Mouse (Mus musculus): Measurements from ENCODE around the gene Cga. TPM values are rescaled to one million over a fixed set of nuclear protein-coding genes. Genes with fewer than 3 reads are reported as not detected.
"Not testable (repeated sequence)": the region's sequence is repeated elsewhere in the genome, so short reads cannot be mapped to it uniquely, and the experiment has no call there.

Cga gene
- polyA plus RNA-seq, 1 experiment from 2014 or later = not detected

- no peaks in the 10 kb centered on the region for H3K27me3 ChIP-seq (ENCODE audit: control insufficient read depth, insufficient read depth, low read length)
- no peak for ATAC-seq (replicated peaks; ENCODE audit: insufficient number of reproducible peaks, low FRiP score, low TSS enrichment)
- no peaks in the 10 kb centered on the region for H3K36me3 ChIP-seq (ENCODE audit: control insufficient read depth, insufficient read depth, low read length)
- no peak overlapping the region for H3K9ac ChIP-seq (ENCODE audit: low read depth, low read length)
- H3K4me1 ChIP-seq (ENCODE audit: control insufficient read depth, insufficient read depth, low read length) = no peaks in the 10 kb centered on the region
- H3K9me3 ChIP-seq (replicated peaks; ENCODE audit: control insufficient read depth, low read length) = no peaks in the 10 kb centered on the region
- H3K27ac ChIP-seq (ENCODE audit: low read depth, low read length) = no peak overlapping the region
- H3K4me3 ChIP-seq (ENCODE audit: low read depth, low read length) = no peak overlapping the region
- 63% methylated on average over 6 of the region's 6 CpGs for WGBS (ENCODE audit: insufficient replicate concordance)
- no peak overlapping the region for H3K4me2 ChIP-seq
Observed at GRCm38 (mm10) chr4:34922177-34922870, 28.7 kb downstream of the Cga start.

GRCm38 (mm10) chr4:34928386-34928785 is 34.8 kb downstream of the Cga start:
- whole genome bisulfite sequencing (ENCODE audit: insufficient replicate concordance) = 63% methylated on average over 7 of the region's 7 CpGs
- not testable (repeated sequence) for H3K4me1 ChIP-seq (ENCODE audit: control insufficient read depth, insufficient read depth, low read length); H3K9me3 ChIP-seq (replicated peaks; ENCODE audit: control insufficient read depth, low read length); H3K36me3 ChIP-seq (ENCODE audit: control insufficient read depth, insufficient read depth, low read length); H3K27me3 ChIP-seq (ENCODE audit: control insufficient read depth, insufficient read depth, low read length); H3K27ac ChIP-seq (ENCODE audit: low read depth, low read length); H3K9ac ChIP-seq (ENCODE audit: low read depth, low read length); ATAC-seq (replicated peaks; ENCODE audit: insufficient number of reproducible peaks, low FRiP score, low TSS enrichment); H3K4me2 ChIP-seq; H3K4me3 ChIP-seq (ENCODE audit: low read depth, low read length)

GRCm38 (mm10) chr4:34941046-34941445 is 47.5 kb downstream of the Cga start:
- H3K36me3 ChIP-seq (ENCODE audit: control insufficient read depth, insufficient read depth, low read length) = no peaks in the 10 kb centered on the region
- no peaks in the 10 kb centered on the region for H3K4me1 ChIP-seq (ENCODE audit: control insufficient read depth, insufficient read depth, low read length)
- H3K27ac ChIP-seq (ENCODE audit: low read depth, low read length) = no peak overlapping the region
- no peak for ATAC-seq (replicated peaks; ENCODE audit: insufficient number of reproducible peaks, low FRiP score, low TSS enrichment)
- no peak overlapping the region for H3K9ac ChIP-seq (ENCODE audit: low read depth, low read length)
- WGBS (ENCODE audit: insufficient replicate concordance) = 89% methylated on average over 25 of the region's 25 CpGs
- H3K4me3 ChIP-seq (ENCODE audit: low read depth, low read length) = no peak overlapping the region
- no peaks in the 10 kb centered on the region for H3K27me3 ChIP-seq (ENCODE audit: control insufficient read depth, insufficient read depth, low read length)
- no peaks in the 10 kb centered on the region for H3K9me3 ChIP-seq (replicated peaks; ENCODE audit: control insufficient read depth, low read length)
- H3K4me2 ChIP-seq = no peak overlapping the region

GRCm38 (mm10) chr4:34947181-34947580 is 53.6 kb downstream of the Cga start:
- no peak overlapping the region for H3K4me3 ChIP-seq (ENCODE audit: low read depth, low read length)
- no peak for ATAC-seq (replicated peaks; ENCODE audit: insufficient number of reproducible peaks, low FRiP score, low TSS enrichment)
- no peaks in the 10 kb centered on the region for H3K36me3 ChIP-seq (ENCODE audit: control insufficient read depth, insufficient read depth, low read length)
- no peak overlapping the region for H3K27ac ChIP-seq (ENCODE audit: low read depth, low read length)
- no peaks in the 10 kb centered on the region for H3K9me3 ChIP-seq (replicated peaks; ENCODE audit: control insufficient read depth, low read length)
- no peak overlapping the region for H3K4me2 ChIP-seq
- H3K9ac ChIP-seq (ENCODE audit: low read depth, low read length) = no peak overlapping the region
- H3K27me3 ChIP-seq (ENCODE audit: control insufficient read depth, insufficient read depth, low read length) = no peaks in the 10 kb centered on the region
- H3K4me1 ChIP-seq (ENCODE audit: control insufficient read depth, insufficient read depth, low read length) = no peaks in the 10 kb centered on the region

- H3K4me2 ChIP-seq = no peak overlapping the region
- H3K4me1 ChIP-seq (ENCODE audit: control insufficient read depth, insufficient read depth, low read length) = no peaks in the 10 kb centered on the region
- 76% methylated on average over 10 of the region's 10 CpGs for WGBS (ENCODE audit: insufficient replicate concordance)
- H3K27me3 ChIP-seq (ENCODE audit: control insufficient read depth, insufficient read depth, low read length) = no peaks in the 10 kb centered on the region
- ATAC-seq (replicated peaks; ENCODE audit: insufficient number of reproducible peaks, low FRiP score, low TSS enrichment) = no peak
- H3K27ac ChIP-seq (ENCODE audit: low read depth, low read length) = no peak overlapping the region
- no peaks in the 10 kb centered on the region for H3K36me3 ChIP-seq (ENCODE audit: control insufficient read depth, insufficient read depth, low read length)
- no peak overlapping the region for H3K4me3 ChIP-seq (ENCODE audit: low read depth, low read length)
- H3K9me3 ChIP-seq (replicated peaks; ENCODE audit: control insufficient read depth, low read length) = no peaks in the 10 kb centered on the region
- H3K9ac ChIP-seq (ENCODE audit: low read depth, low read length) = no peak overlapping the region
Observed at GRCm38 (mm10) chr4:34953716-34954115, 60.1 kb downstream of the Cga start.

Other genes starting within 250 kb of the Cga start
- gene Slc35a1, start 206.3 kb upstream of the Cga start, polyA plus RNA-seq (2014; fragmentation: Nextera tagmentation; extraction: Ambion mirVana) = 50.5 and 51.0 TPM in 2 replicates
- 0.14 TPM in 1 of 2 replicates, not detected in the other for gene Cfap206, start 163.6 kb upstream of the Cga start, polyA plus RNA-seq (2014; fragmentation: Nextera tagmentation; extraction: Ambion mirVana)
- not detected in 2 replicates for gene Gm136, start 137.5 kb upstream of the Cga start, polyA plus RNA-seq (2014; fragmentation: Nextera tagmentation; extraction: Ambion mirVana)
- gene Smim8, start 115.4 kb upstream of the Cga start, polyA plus RNA-seq (2014; fragmentation: Nextera tagmentation; extraction: Ambion mirVana) = 54.2 and 54.5 TPM in 2 replicates
- 19.5 and 22.0 TPM in 2 replicates for gene Zfp292, start 10.8 kb upstream of the Cga start, polyA plus RNA-seq (2014; fragmentation: Nextera tagmentation; extraction: Ambion mirVana)